Mouse (Mus musculus) CH12.LX (cell line): Measurements from ENCODE around the gene Cbfa2t3. TPM values are rescaled to one million over a fixed set of nuclear protein-coding genes. Genes with fewer than 3 reads are reported as not detected.

Source experiments
- DNase-seq: peaks from one replicate; pipeline ENCODE4 v3.0.0-alpha.2; 2013; ENCODE audit errors: extremely low read depth
- H3K27ac ChIP-seq: 2 replicates; pipeline ENCODE4 v1.5.1; 2012; ENCODE audit warnings: low read depth, mild to moderate bottlenecking, control low read depth, moderate library complexity; ENCODE audit not compliant: insufficient read depth
- H3K27me3 ChIP-seq: replicated peaks from 2 replicates; pipeline ENCODE3; 2012; ENCODE audit warnings: inconsistent platforms
- H3K36me3 ChIP-seq, 2 experiments: replicated peaks in 1 of 2; 2 replicates each; pipeline versions ENCODE3 to v1.6.1; 2012; ENCODE audit warnings: inconsistent platforms in 1 of 2, low read length in 1 of 2, mild to moderate bottlenecking in 1 of 2, mixed read lengths in 1 of 2, moderate library complexity in 1 of 2; ENCODE audit not compliant: control insufficient read depth in 1 of 2, insufficient read depth in 1 of 2
- H3K4me1 ChIP-seq, 2 experiments: 2 replicates each; pipeline ENCODE4 v1.6.1; 2012; ENCODE audit warnings: inconsistent platforms in 1 of 2, moderate library complexity in 1 of 2; ENCODE audit not compliant: insufficient read depth in 2 of 2, control insufficient read depth in 1 of 2
- H3K4me2 ChIP-seq: 2 replicates; pipeline ENCODE4 v1.6.1; 2012; ENCODE audit warnings: low read depth, mild to moderate bottlenecking, control low read depth; ENCODE audit not compliant: poor library complexity, insufficient read depth, severe bottlenecking
- H3K4me3 ChIP-seq, 3 experiments: fragments of 150-350 bp in 1 of 3; sonication (generic) in 1 of 3; replicated peaks in 1 of 3; 2 replicates each; pipeline versions ENCODE3 to v1.5.1; 2011 to 2012; ENCODE audit warnings: low read depth in 2 of 3, low read length in 2 of 3, mild to moderate bottlenecking in 2 of 3, moderate library complexity in 2 of 3, control low read depth in 1 of 3, improper control_type of control experiment in 1 of 3, inconsistent platforms in 1 of 3, mixed read lengths in 1 of 3; ENCODE audit not compliant: poor library complexity in 1 of 3
- H3K79me2 ChIP-seq: replicated peaks from 2 replicates; pipeline ENCODE4 v1.6.1; 2012; ENCODE audit warnings: mild to moderate bottlenecking, moderate library complexity; ENCODE audit not compliant: control insufficient read depth, poor library complexity, insufficient read depth, severe bottlenecking; ENCODE audit errors: extremely low read depth
- H3K9ac ChIP-seq: 2 replicates; pipeline ENCODE4 v1.6.1; 2012; ENCODE audit warnings: low read depth, mild to moderate bottlenecking, control low read depth, moderate library complexity; ENCODE audit not compliant: insufficient read depth
- H3K9me3 ChIP-seq: replicated peaks from 2 replicates; pipeline ENCODE3; 2012; ENCODE audit warnings: low read length, inconsistent platforms, mixed read lengths
- CHD2 ChIP-seq: IDR thresholded peaks from 2 replicates; pipeline ENCODE4 v1.6.1; 2011; ENCODE audit warnings: low read length, improper control_type of control experiment
- CTCF ChIP-seq, 2 experiments: IDR thresholded peaks in 1 of 2; conservative IDR thresholded peaks in 1 of 2; 2 replicates each; pipeline ENCODE4 v1.5.1; 2011 to 2012; ENCODE audit warnings: low read depth in 2 of 2, low read length in 2 of 2, improper control_type of control experiment in 1 of 2, inconsistent platforms in 1 of 2, mild to moderate bottlenecking in 1 of 2, moderate library complexity in 1 of 2
- ELF1 ChIP-seq: IDR thresholded peaks from 2 replicates; pipeline ENCODE4 v1.6.1; 2014; ENCODE audit warnings: low read depth, mild to moderate bottlenecking, inconsistent platforms, low read length, improper control_type of control experiment
- HCFC1 ChIP-seq: IDR thresholded peaks from 2 replicates; pipeline ENCODE4 v1.6.1; 2012; ENCODE audit warnings: low read depth, mild to moderate bottlenecking, inconsistent platforms, low read length, improper control_type of control experiment
- IRF4 ChIP-seq: IDR thresholded peaks from 2 replicates; pipeline ENCODE4 v1.6.1; 2014; ENCODE audit warnings: low read depth, mild to moderate bottlenecking, inconsistent platforms, low read length, improper control_type of control experiment
- JUN ChIP-seq: IDR thresholded peaks from 2 replicates; pipeline ENCODE4 v1.6.1; 2011; ENCODE audit warnings: low read depth, mild to moderate bottlenecking, low read length, improper control_type of control experiment, moderate library complexity; ENCODE audit not compliant: insufficient read depth
- KAT2A ChIP-seq: IDR thresholded peaks from 2 replicates; pipeline ENCODE4 v1.6.1; 2012; ENCODE audit warnings: low read length, improper control_type of control experiment, inconsistent platforms; ENCODE audit not compliant: insufficient replicate concordance
- MXI1 ChIP-seq: IDR thresholded peaks from 2 replicates; pipeline ENCODE4 v1.6.1; 2011; ENCODE audit warnings: mild to moderate bottlenecking, low read depth, low read length, improper control_type of control experiment
- NELFE ChIP-seq: IDR thresholded peaks from 2 replicates; pipeline ENCODE4 v1.6.1; 2011; ENCODE audit warnings: low read depth, low read length, improper control_type of control experiment
- PAX5 ChIP-seq: IDR thresholded peaks from 2 replicates; pipeline ENCODE4 v1.6.1; 2012; ENCODE audit warnings: low read length, inconsistent platforms, mixed read lengths
- POLR2A ChIP-seq: IDR thresholded peaks from 2 replicates; pipeline ENCODE4 v1.6.1; 2011; ENCODE audit warnings: low read depth, mild to moderate bottlenecking, improper control_type of control experiment, low read length
- POLR2AphosphoS2 ChIP-seq: IDR thresholded peaks from 2 replicates; pipeline ENCODE4 v1.6.1; 2011; ENCODE audit warnings: low read depth, low read length, improper control_type of control experiment
- RCOR1 ChIP-seq: conservative IDR thresholded peaks from 2 replicates; pipeline ENCODE4 v1.6.1; 2012; ENCODE audit warnings: low read depth, mild to moderate bottlenecking, inconsistent platforms, low read length, improper control_type of control experiment
- SIN3A ChIP-seq: IDR thresholded peaks from 2 replicates; pipeline ENCODE4 v1.6.1; 2012; ENCODE audit warnings: low read length, improper control_type of control experiment, inconsistent platforms
- SMC3 ChIP-seq: IDR thresholded peaks from 2 replicates; pipeline ENCODE4 v1.6.1; 2011; ENCODE audit warnings: low read depth, low read length, improper control_type of control experiment
- TBP ChIP-seq: conservative IDR thresholded peaks from 2 replicates; pipeline ENCODE4 v1.6.1; 2011; ENCODE audit warnings: low read depth, low read length, improper control_type of control experiment
- TCF12 ChIP-seq: IDR thresholded peaks from 2 replicates; pipeline ENCODE4 v1.6.1; 2014; ENCODE audit warnings: low read depth, mild to moderate bottlenecking, inconsistent platforms, low read length, improper control_type of control experiment
- UBTF ChIP-seq: IDR thresholded peaks from 2 replicates; pipeline ENCODE4 v1.6.1; 2012; ENCODE audit warnings: low read depth, mild to moderate bottlenecking, inconsistent platforms, low read length, improper control_type of control experiment, moderate library complexity
- USF2 ChIP-seq: conservative IDR thresholded peaks from 2 replicates; pipeline ENCODE4 v1.6.1; 2011; ENCODE audit warnings: low read depth, low read length, improper control_type of control experiment
- ZC3H11A ChIP-seq: IDR thresholded peaks from 2 replicates; pipeline ENCODE4 v1.6.1; 2012; ENCODE audit warnings: low read depth, mild to moderate bottlenecking, inconsistent platforms, low read length, improper control_type of control experiment
- ZKSCAN1 ChIP-seq: IDR thresholded peaks from 2 replicates; pipeline ENCODE4 v1.6.1; 2012; ENCODE audit warnings: low read depth, inconsistent platforms, low read length, improper control_type of control experiment, borderline replicate concordance
- ZNF384 ChIP-seq: IDR thresholded peaks from 2 replicates; pipeline ENCODE4 v1.6.1; 2012; ENCODE audit warnings: low read depth, low read length, improper control_type of control experiment, inconsistent platforms
- dilution Hi-C: fragments of 300-500 bp; cut with MboI; formaldehyde crosslinking; loops from 2 replicates; pipeline ENCODE4 v1.14.3; 2020; ENCODE audit warnings: low sequenced_read_pairs; ENCODE audit not compliant: extremely low pct_unique_long_range_greater_than_20kb, extremely low pct_ligation_motif_present
- in situ Hi-C: fragments of 300-500 bp; cut with MboI; formaldehyde crosslinking; loops from 3 replicates; pipeline ENCODE4 v1.14.3; 2019; ENCODE audit warnings: low sequenced_read_pairs, low pct_ligation_motif_present, low pct_unique_long_range_greater_than_20kb, mixed read lengths
- polyA plus RNA-seq: library from polyadenylated mRNA; unstranded; fragments of >175 nt; gene quantifications from 2 replicates; pipeline ENCODE4 v1.2.1, GENCODE M21; 2012; ENCODE audit warnings: low read depth; ENCODE audit not compliant: insufficient read length
- total RNA-seq, 2 experiments: library from RNA; depleted of rRNA; stranded (reverse); fragments of 300-350 nt in 1 of 2; fragments of >200 nt in 1 of 2; gene quantifications; 2 replicates each; pipeline ENCODE4 v1.2.3; 2012 to 2014

The Cbfa2t3 gene
- total and polyA plus RNA-seq, 3 experiments, result 0.47 to 22.6 (median 2.1) TPM

GRCm38 (mm10) chr8:122673989-122674388 is 24.9 kb downstream of the Cbfa2t3 start:
- peaks cover 9 to 24% of the 10 kb centered on the region in 2 experiments for H3K4me1 ChIP-seq
- no peak overlapping the region for H3K27ac ChIP-seq
- no peak for DNase-seq
- H3K9me3 ChIP-seq, result peaks cover 12% of the 10 kb centered on the region
- no peak for TF ChIP-seq POLR2A
- no peak for TF ChIP-seq ZC3H11A
- no peak for TF ChIP-seq TBP
- no peak for TF ChIP-seq PAX5
- TF ChIP-seq, all 38 proteins: peak for 0
- Histone ChIP-seq H3K27me3 (no peaks in the 10 kb centered on the region), H3K4me3 (no peak overlapping the region), H3K36me3 (peaks cover 55 to 99% of the 10 kb centered on the region in 2 experiments), H3K4me2 (no peak overlapping the region), H3K9ac (no peak overlapping the region), H3K79me2 (peaks cover 4% of the 10 kb centered on the region; the same call in 1 of the 2 replicates)
- dilution Hi-C loops, result no loop called here
- in situ Hi-C loops, result no loop called here

DNA sequence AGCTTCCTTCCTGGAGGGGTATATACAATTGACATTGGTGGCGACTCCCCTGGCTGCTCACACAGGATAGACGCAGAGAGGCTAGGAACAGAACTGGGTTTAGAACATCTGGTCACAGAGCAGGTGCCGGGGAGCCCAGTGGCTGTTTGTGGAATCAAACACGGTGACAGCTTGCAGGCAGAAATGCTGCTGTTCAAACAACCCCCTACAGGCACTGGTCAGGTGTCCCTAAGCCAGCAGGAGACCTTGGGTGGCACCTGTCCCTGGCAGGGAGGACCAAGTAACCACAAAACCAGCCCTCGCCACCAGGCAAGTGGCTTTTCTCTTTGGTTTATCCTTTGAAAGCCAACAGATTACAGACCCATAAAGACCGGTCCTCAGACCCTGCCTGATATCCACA is 27.0 kb downstream of the Cbfa2t3 start:
- H3K27ac ChIP-seq, result no peak overlapping the region
- H3K4me1 ChIP-seq, result peaks cover 10 to 29% of the 10 kb centered on the region in 2 experiments
- H3K4me2 ChIP-seq, result no peak overlapping the region
- no peak overlapping the region for H3K9ac ChIP-seq
- DNase-seq, result no peak
- TF ChIP-seq UBTF (no peak), ELF1 (no peak), IRF4 (no peak), HCFC1 (no peak), POLR2A (no peak), POLR2AphosphoS2 (no peak), TBP (no peak), ZNF384 (no peak), CTCF (conservative IDR thresholded peaks at IDR 0.05 in 1 of 2, IDR thresholded peaks at IDR 0.05 in 1 of 2; ENCODE audit: low read depth in 2 of 2, low read length in 2 of 2) (no peak), CHD2 (no peak)
- peaks cover 37 to 99% of the 10 kb centered on the region in 2 experiments for H3K36me3 ChIP-seq
- in situ Hi-C loops, result no loop called here
- H3K4me3 ChIP-seq, result no peak overlapping the region
- dilution Hi-C loops, result no loop called here
- H3K9me3 ChIP-seq, result no peaks in the 10 kb centered on the region
- no peaks in the 10 kb centered on the region for H3K27me3 ChIP-seq
- H3K79me2 ChIP-seq, result no peaks in the 10 kb centered on the region; the same call in 1 of the 2 replicates

DNA sequence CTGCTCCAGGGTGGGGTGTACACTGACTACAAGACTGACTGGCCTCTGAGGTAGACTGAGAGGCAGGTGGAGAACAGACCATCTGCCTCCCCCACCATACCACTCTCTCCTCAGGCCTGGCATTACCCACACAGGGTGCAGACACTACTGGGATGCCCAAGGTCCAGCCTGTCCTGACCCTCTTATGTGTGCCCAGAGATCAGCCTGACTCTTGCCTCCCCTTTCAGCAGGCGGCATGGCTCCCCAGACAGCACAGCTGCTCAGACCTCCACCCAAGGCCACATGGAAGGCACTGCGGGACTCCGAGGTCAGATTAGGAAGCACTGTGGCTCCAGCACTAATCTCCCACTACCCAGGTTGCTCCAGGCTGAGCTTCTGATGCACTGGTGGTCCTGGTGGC is 28.2 kb downstream of the Cbfa2t3 start:
- H3K4me2 ChIP-seq, result no peak overlapping the region
- H3K36me3 ChIP-seq, result peaks cover 36 to 97% of the 10 kb centered on the region in 2 experiments
- in situ Hi-C loops, result no loop called here
- H3K4me3 ChIP-seq, result no peak overlapping the region
- H3K79me2 ChIP-seq, result no peaks in the 10 kb centered on the region; the same call in 1 of the 2 replicates
- H3K4me1 ChIP-seq, result peaks cover 17 to 39% of the 10 kb centered on the region in 2 experiments
- no peaks in the 10 kb centered on the region for H3K9me3 ChIP-seq
- dilution Hi-C loops, result no loop called here
- H3K27ac ChIP-seq, result no peak overlapping the region
- DNase-seq, result no peak
- TF ChIP-seq ZKSCAN1 (no peak), KAT2A (no peak), RCOR1 (no peak), POLR2AphosphoS2 (no peak), SMC3 (no peak), MXI1 (no peak), NELFE (no peak), SIN3A (no peak), CHD2 (no peak), JUN (no peak), USF2 (no peak), TCF12 (no peak)
- no peaks in the 10 kb centered on the region for H3K27me3 ChIP-seq
- H3K9ac ChIP-seq, result no peak overlapping the region
